Mouse (Mus musculus): Measurements from ENCODE around the gene Fam214b. TPM values are rescaled to one million over a fixed set of nuclear protein-coding genes. Genes with fewer than 3 reads are reported as not detected.

Gene Fam214b
- polyA plus RNA-seq, 1 experiment, result not detected

GRCm38 (mm10) chr4:43058753-43059654 is 13.0 kb upstream of the Fam214b start, which contains the start of gene Unc13b:
Gene Unc13b, plus strand, starts transcription at chr4:43058953.
- Histone ChIP-seq H3K27ac (ENCODE audit: insufficient read depth, low read depth, low read length) (no peak within 1 kb of the TSS), H3K4me1 (ENCODE audit: control insufficient read depth, insufficient read depth, low read length) (peaks cover 13% of the 10 kb centered on the region), H3K4me3 (ENCODE audit: insufficient read depth, low read depth, low read length) (peak within 1 kb of the TSS; percentile 81)
- TF ChIP-seq POLR2A (IDR thresholded peaks at IDR 0.05; ENCODE audit: insufficient read depth, low read depth, low read length) (no peak; the same call in 1 of the 2 replicates), CTCF (IDR thresholded peaks at IDR 0.05; ENCODE audit: insufficient read depth, low read depth, low read length) (no peak)
- under 1% methylated on average over 90 of the region's 90 CpGs for WGBS

GRCm38 (mm10) chr4:43058392-43058752 is 12.4 kb upstream of the Fam214b start:
- TF ChIP-seq CTCF (IDR thresholded peaks at IDR 0.05; ENCODE audit: insufficient read depth, low read depth, low read length) (no peak), POLR2A (IDR thresholded peaks at IDR 0.05; ENCODE audit: insufficient read depth, low read depth, low read length) (no peak)
- Histone ChIP-seq H3K4me1 (ENCODE audit: control insufficient read depth, insufficient read depth, low read length) (peaks cover 13% of the 10 kb centered on the region), H3K4me3 (ENCODE audit: insufficient read depth, low read depth, low read length) (peak overlapping the region; percentile 81; the same call in 1 of the 2 replicates), H3K27ac (ENCODE audit: insufficient read depth, low read depth, low read length) (no peak overlapping the region)
- 17% methylated on average over 8 of the region's 8 CpGs for WGBS

GRCm38 (mm10) chr4:43057654-43058053 is 11.6 kb upstream of the Fam214b start:
- Histone ChIP-seq H3K27ac (ENCODE audit: insufficient read depth, low read depth, low read length) (no peak overlapping the region), H3K4me1 (ENCODE audit: control insufficient read depth, insufficient read depth, low read length) (peaks cover 13% of the 10 kb centered on the region), H3K4me3 (ENCODE audit: insufficient read depth, low read depth, low read length) (no peak overlapping the region)
- WGBS, result 97% methylated on average over 5 of the region's 5 CpGs
- TF ChIP-seq CTCF (IDR thresholded peaks at IDR 0.05; ENCODE audit: insufficient read depth, low read depth, low read length), result no peak
- no peak for TF ChIP-seq POLR2A (IDR thresholded peaks at IDR 0.05; ENCODE audit: insufficient read depth, low read depth, low read length)

GRCm38 (mm10) chr4:43052627-43053026 is 6.6 kb upstream of the Fam214b start:
- TF ChIP-seq POLR2A (IDR thresholded peaks at IDR 0.05; ENCODE audit: insufficient read depth, low read depth, low read length) (no peak), CTCF (IDR thresholded peaks at IDR 0.05; ENCODE audit: insufficient read depth, low read depth, low read length) (no peak)
- no peak overlapping the region for H3K27ac ChIP-seq (ENCODE audit: insufficient read depth, low read depth, low read length)
- no peak overlapping the region for H3K4me3 ChIP-seq (ENCODE audit: insufficient read depth, low read depth, low read length)
- H3K4me1 ChIP-seq (ENCODE audit: control insufficient read depth, insufficient read depth, low read length), result no peaks in the 10 kb centered on the region
- WGBS, result 13% methylated on average over 4 of the region's 4 CpGs

- TF ChIP-seq CTCF (IDR thresholded peaks at IDR 0.05; ENCODE audit: insufficient read depth, low read depth, low read length) (no peak), POLR2A (IDR thresholded peaks at IDR 0.05; ENCODE audit: insufficient read depth, low read depth, low read length) (no peak)
- Histone ChIP-seq H3K4me1 (ENCODE audit: control insufficient read depth, insufficient read depth, low read length) (peaks cover 15% of the 10 kb centered on the region), H3K27ac (ENCODE audit: insufficient read depth, low read depth, low read length) (no peak overlapping the region), H3K4me3 (ENCODE audit: insufficient read depth, low read depth, low read length) (no peak overlapping the region)
- WGBS, result 4% methylated on average over 5 of the region's 5 CpGs
Observed at GRCm38 (mm10) chr4:43047231-43047630, 1.2 kb upstream of the Fam214b start.

GRCm38 (mm10) chr4:43046607-43047006 is 587 bp upstream of the Fam214b start:
- no peak overlapping the region for H3K4me3 ChIP-seq (ENCODE audit: insufficient read depth, low read depth, low read length)
- H3K27ac ChIP-seq (ENCODE audit: insufficient read depth, low read depth, low read length), result no peak overlapping the region
- no peak for TF ChIP-seq POLR2A (IDR thresholded peaks at IDR 0.05; ENCODE audit: insufficient read depth, low read depth, low read length)
- no peak for TF ChIP-seq CTCF (IDR thresholded peaks at IDR 0.05; ENCODE audit: insufficient read depth, low read depth, low read length)
- H3K4me1 ChIP-seq (ENCODE audit: control insufficient read depth, insufficient read depth, low read length), result peaks cover 15% of the 10 kb centered on the region
- whole genome bisulfite sequencing, result 48% methylated on average over 5 of the region's 5 CpGs

GRCm38 (mm10) chr4:43045285-43045658 is 748 bp downstream of the Fam214b start:
- Histone ChIP-seq H3K27ac (ENCODE audit: insufficient read depth, low read depth, low read length) (no peak overlapping the region), H3K4me1 (ENCODE audit: control insufficient read depth, insufficient read depth, low read length) (peaks cover 19% of the 10 kb centered on the region), H3K4me3 (ENCODE audit: insufficient read depth, low read depth, low read length) (peak overlapping the region; percentile 56)
- WGBS, result 4% methylated on average over 13 of the region's 13 CpGs
- no peak for TF ChIP-seq CTCF (IDR thresholded peaks at IDR 0.05; ENCODE audit: insufficient read depth, low read depth, low read length)

- peaks cover 19% of the 10 kb centered on the region for H3K4me1 ChIP-seq (ENCODE audit: control insufficient read depth, insufficient read depth, low read length)
- peak overlapping the region; percentile 86 for H3K27ac ChIP-seq (ENCODE audit: insufficient read depth, low read depth, low read length)
- no peak for TF ChIP-seq POLR2A (IDR thresholded peaks at IDR 0.05; ENCODE audit: insufficient read depth, low read depth, low read length)
- no peak for TF ChIP-seq CTCF (IDR thresholded peaks at IDR 0.05; ENCODE audit: insufficient read depth, low read depth, low read length)
- H3K4me3 ChIP-seq (ENCODE audit: insufficient read depth, low read depth, low read length), result no peak overlapping the region
- 11% methylated on average over 4 of the region's 4 CpGs for WGBS
Observed at GRCm38 (mm10) chr4:43044673-43045072, 1.3 kb downstream of the Fam214b start.

- Histone ChIP-seq H3K4me1 (ENCODE audit: control insufficient read depth, insufficient read depth, low read length) (peaks cover 23% of the 10 kb centered on the region), H3K4me3 (ENCODE audit: insufficient read depth, low read depth, low read length) (peak overlapping the region; percentile 13; the same call in 1 of the 2 replicates), H3K27ac (ENCODE audit: insufficient read depth, low read depth, low read length) (peak overlapping the region; percentile 86)
- 11% methylated on average over 7 of the region's 7 CpGs for WGBS
- no peak for TF ChIP-seq POLR2A (IDR thresholded peaks at IDR 0.05; ENCODE audit: insufficient read depth, low read depth, low read length)
- TF ChIP-seq CTCF (IDR thresholded peaks at IDR 0.05; ENCODE audit: insufficient read depth, low read depth, low read length), result no peak
Observed at GRCm38 (mm10) chr4:43043644-43044357, 2.2 kb downstream of the Fam214b start.
